Mouse (Mus musculus): ENCODE data around the gene Gm45623.

Gm45623 gene

GRCm38 (mm10) chr13:56752474-56753191, 994 bp downstream of the Gm45623 start:
- no peak for DNase-seq (ENCODE audit: low spot score in 2 of 2)

- no peak for DNase-seq (ENCODE audit: low spot score in 2 of 2)
These were observed 1.9 kb downstream of the Gm45623 start for GRCm38 (mm10) chr13:56751774-56752173.

GRCm38 (mm10) chr13:56749377-56749776, 4.2 kb downstream of the Gm45623 start:
- no peak for DNase-seq (ENCODE audit: low spot score in 2 of 2)

GRCm38 (mm10) chr13:56747554-56747953, 6.1 kb downstream of the Gm45623 start:
- DNase-seq (ENCODE audit: low spot score in 2 of 2) = no peak

GRCm38 (mm10) chr13:56746739-56747532, 6.7 kb downstream of the Gm45623 start:
- DNase-seq (ENCODE audit: low spot score in 2 of 2) = no peak

GRCm38 (mm10) chr13:56742325-56742901, 11.2 kb downstream of the Gm45623 start:
- no peak for DNase-seq (ENCODE audit: low spot score in 2 of 2)

- DNase-seq (ENCODE audit: low spot score in 2 of 2) = no peak
These were observed 11.9 kb downstream of the Gm45623 start for GRCm38 (mm10) chr13:56741691-56742090.

- no peak for DNase-seq (ENCODE audit: low spot score in 2 of 2)
These were observed 13.1 kb downstream of the Gm45623 start for GRCm38 (mm10) chr13:56740496-56740895.

- DNase-seq (ENCODE audit: low spot score in 2 of 2) = no peak
These were observed 14.1 kb downstream of the Gm45623 start for GRCm38 (mm10) chr13:56739556-56739955.

GRCm38 (mm10) chr13:56735212-56735875, 18.3 kb downstream of the Gm45623 start:
- DNase-seq (ENCODE audit: low spot score in 2 of 2) = no peak

- DNase-seq (ENCODE audit: low spot score in 2 of 2) = no peak
These were observed 19.0 kb downstream of the Gm45623 start for GRCm38 (mm10) chr13:56734617-56735016.

- DNase-seq (ENCODE audit: low spot score in 2 of 2) = no peak
These were observed 24.6 kb downstream of the Gm45623 start for GRCm38 (mm10) chr13:56729046-56729445.

GRCm38 (mm10) chr13:56726551-56726950, 27.1 kb downstream of the Gm45623 start:
- DNase-seq (ENCODE audit: low spot score in 2 of 2) = no peak

- DNase-seq (ENCODE audit: low spot score in 2 of 2) = no peak
These were observed 41.4 kb downstream of the Gm45623 start for GRCm38 (mm10) chr13:56712221-56712620.

GRCm38 (mm10) chr13:56710620-56711019, 43.0 kb downstream of the Gm45623 start:
- no peak for DNase-seq (ENCODE audit: low spot score in 2 of 2)

- no peak for DNase-seq (ENCODE audit: low spot score in 2 of 2)
These were observed 46.0 kb downstream of the Gm45623 start for GRCm38 (mm10) chr13:56707606-56708005.

- DNase-seq (ENCODE audit: low spot score in 2 of 2) = no peak
These were observed 46.5 kb downstream of the Gm45623 start for GRCm38 (mm10) chr13:56707111-56707510.

GRCm38 (mm10) chr13:56704596-56704995, 49.0 kb downstream of the Gm45623 start:
- DNase-seq (ENCODE audit: low spot score in 2 of 2) = no peak

- no peak for DNase-seq (ENCODE audit: low spot score in 2 of 2)
These were observed 49.7 kb downstream of the Gm45623 start for GRCm38 (mm10) chr13:56703871-56704321.

GRCm38 (mm10) chr13:56703222-56703870, 50.3 kb downstream of the Gm45623 start:
- peak; percentile 23 to 28 for DNase-seq (ENCODE audit: low spot score in 2 of 2)

- peak; percentile 57 to 69 for DNase-seq (ENCODE audit: low spot score in 2 of 2)
These were observed 51.0 kb downstream of the Gm45623 start, which contains the start of gene Smad5 for GRCm38 (mm10) chr13:56702469-56703221. Smad5 (plus strand) TSS chr13:56703010.

All from frontal cortex, postnatal 25 days (tissue).